Mouse (Mus musculus) kidney, postnatal 0 days (tissue): ENCODE results near the gene Serinc3. TPM values are rescaled to one million over a fixed set of nuclear protein-coding genes. Genes with fewer than 3 reads are reported as not detected.
A peak's percentile ranks its signal among the peaks of the same experiment; 100 is the strongest.
"Not testable (repeated sequence)": the region's sequence is repeated elsewhere in the genome, so short reads cannot be mapped to it uniquely, and the experiment has no call there.

ENCODE experiments used
- ATAC-seq: fragments of 200-750 bp; cut with Nextera tagmentation; replicated peaks from 2 replicates; pipeline ENCODE4 v1.8.0; 2017; ENCODE audit warnings: low read depth, moderate number of reproducible peaks, moderate TSS enrichment, moderate library complexity; ENCODE audit not compliant: low FRiP score
- DNase-seq: peaks from one replicate; pipeline ENCODE4 v3.0.0-alpha.2; 2016; ENCODE audit warnings: low spot score
- H3K27ac ChIP-seq: fragments of 300-500 bp; sonication (generic); 2 replicates; pipeline ENCODE4 v1.5.1; 2014; ENCODE audit warnings: mild to moderate bottlenecking
- H3K27me3 ChIP-seq: fragments of 300-500 bp; sonication (generic); 2 replicates; pipeline ENCODE4 v1.6.1; 2014; ENCODE audit warnings: low read length, mixed read lengths; ENCODE audit not compliant: insufficient read depth
- H3K36me3 ChIP-seq: fragments of 300-500 bp; sonication (generic); 2 replicates; pipeline ENCODE4 v1.6.1; 2014; ENCODE audit warnings: low read length, mixed read lengths; ENCODE audit not compliant: insufficient read depth
- H3K4me1 ChIP-seq: fragments of 300-500 bp; sonication (generic); replicated peaks from 2 replicates; pipeline ENCODE4 v1.6.1; 2014; ENCODE audit warnings: antibody characterized with exemption, low read length, mixed read lengths; ENCODE audit not compliant: insufficient read depth
- H3K4me2 ChIP-seq: fragments of 300-500 bp; sonication (generic); 2 replicates; pipeline ENCODE4 v1.6.1; 2014; ENCODE audit warnings: mild to moderate bottlenecking, low read length, moderate library complexity, mixed read lengths
- H3K4me3 ChIP-seq: fragments of 300-500 bp; sonication (generic); replicated peaks from 2 replicates; pipeline ENCODE4 v1.5.1; 2014; ENCODE audit warnings: low read depth, low read length
- H3K9ac ChIP-seq: fragments of 300-500 bp; sonication (generic); 2 replicates; pipeline ENCODE4 v1.6.1; 2014; ENCODE audit warnings: low read depth, low read length
- H3K9me3 ChIP-seq: fragments of 300-500 bp; sonication (generic); replicated peaks from 2 replicates; pipeline ENCODE4 v1.6.1; 2016; ENCODE audit warnings: low read length, inconsistent platforms, mixed read lengths
- CTCF ChIP-seq: IDR thresholded peaks from 2 replicates; pipeline ENCODE4 v1.5.1; 2016; ENCODE audit warnings: antibody characterized with exemption, low read depth, mild to moderate bottlenecking, moderate library complexity
- WGBS: fragments of 180-500 bp; shearing (Covaris S2); extraction: QIAGEN DNeasy Blood & Tissue Kit; methylation state at CpG from one replicate; pipeline ENCODE4 v1.1.7; 2014; 5-methylcytosine and 5-hydroxymethylcytosine counted together
- polyA plus RNA-seq: library from polyadenylated mRNA; unstranded; fragments of >200 nt; fragmentation: Nextera tagmentation; extraction: Ambion mirVana; gene quantifications from 2 replicates; pipeline ENCODE4 v1.2.1, GENCODE M21; 2015

Serinc3 gene
- polyA plus RNA-seq, 1 experiment from 2014 or later: 72.5 TPM

DNA sequence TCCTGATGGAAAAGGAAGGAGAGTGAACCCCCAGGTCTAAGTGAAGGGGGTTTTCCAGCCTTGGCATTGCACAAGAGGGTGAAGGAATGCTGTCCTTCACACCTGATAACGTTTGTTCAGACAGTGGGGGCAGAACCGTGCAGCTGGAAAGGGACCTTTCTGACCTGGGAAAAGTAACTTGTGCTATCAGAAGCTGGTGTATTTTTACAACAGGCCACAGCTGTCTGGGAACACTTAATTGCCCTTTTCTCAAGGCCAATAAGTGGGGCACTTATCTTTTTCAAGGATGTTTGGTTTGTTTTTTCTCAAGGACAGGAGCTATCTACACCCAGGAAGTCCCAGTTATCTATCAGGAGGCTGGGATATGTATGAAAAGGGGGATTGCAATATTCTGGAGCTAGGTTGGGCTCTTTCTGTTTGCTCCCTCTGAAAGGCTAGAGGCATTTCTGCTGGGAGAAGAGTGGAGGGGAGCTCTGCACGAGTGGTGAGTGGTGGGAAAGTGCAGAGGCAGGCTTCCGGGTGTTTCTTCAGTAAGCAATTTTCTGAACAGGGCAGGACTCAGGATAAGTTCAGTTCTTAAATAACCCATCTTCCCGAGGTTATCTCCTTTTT, 7.2 kb downstream of the Serinc3 start:
- H3K4me1 ChIP-seq: peaks cover 10% of the 10 kb centered on the region
- 38% methylated on average over 5 of the region's 5 CpGs for WGBS
- no peak overlapping the region for H3K9ac ChIP-seq
- H3K27ac ChIP-seq: 0 out of 2 replicates have a peak overlapping the region, but pooled peaks have one; percentile 19
- no peaks in the 10 kb centered on the region for H3K9me3 ChIP-seq
- ATAC-seq (no peak), DNase-seq (no peak)
- H3K4me2 ChIP-seq: no peak overlapping the region
- no peaks in the 10 kb centered on the region for H3K27me3 ChIP-seq
- H3K36me3 ChIP-seq: peaks cover 12% of the 10 kb centered on the region; the same call in 1 of the 2 replicates
- TF ChIP-seq CTCF: no peak
- H3K4me3 ChIP-seq: no peak overlapping the region

- peaks cover 21% of the 10 kb centered on the region for H3K36me3 ChIP-seq
These were observed 8.9 kb downstream of the Serinc3 start for GRCm38 (mm10) chr2:163636057-163636456.

GRCm38 (mm10) chr2:163634211-163634610, 10.7 kb downstream of the Serinc3 start:
- H3K9me3 ChIP-seq: no peaks in the 10 kb centered on the region
- H3K36me3 ChIP-seq: peaks cover 37% of the 10 kb centered on the region
- 93% methylated on average over 2 of the region's 2 CpGs for WGBS

More at GRCm38 (mm10) chr2:163636057-163636456, 8.9 kb downstream of the Serinc3 start:
- no peak for TF ChIP-seq CTCF
- peaks cover 10% of the 10 kb centered on the region for H3K4me1 ChIP-seq
- DNase-seq (no peak), ATAC-seq (no peak)
- H3K27ac ChIP-seq: no peak overlapping the region
- no peaks in the 10 kb centered on the region for H3K9me3 ChIP-seq
- no peak overlapping the region for H3K9ac ChIP-seq
- no peaks in the 10 kb centered on the region for H3K27me3 ChIP-seq
- WGBS: 88% methylated on average over 2 of the region's 2 CpGs
- H3K4me2 ChIP-seq: no peak overlapping the region
- H3K4me3 ChIP-seq: no peak overlapping the region

GRCm38 (mm10) chr2:163631715-163632114, 13.2 kb downstream of the Serinc3 start:
- DNase-seq (no peak), ATAC-seq (no peak)
- Histone ChIP-seq H3K27ac (no peak overlapping the region), H3K4me3 (no peak overlapping the region), H3K9ac (no peak overlapping the region), H3K4me2 (no peak overlapping the region), H3K36me3 (peaks cover 54% of the 10 kb centered on the region), H3K27me3 (no peaks in the 10 kb centered on the region), H3K9me3 (no peaks in the 10 kb centered on the region), H3K4me1 (no peaks in the 10 kb centered on the region)
- TF ChIP-seq CTCF: peak; percentile 31; the same call in 1 of the 2 replicates
- 94% methylated on average over 2 of the region's 2 CpGs for WGBS

More at GRCm38 (mm10) chr2:163634211-163634610, 10.7 kb downstream of the Serinc3 start:
- no peak for DNase-seq
- Histone ChIP-seq H3K9ac (no peak overlapping the region), H3K4me3 (no peak overlapping the region), H3K4me1 (peaks cover 10% of the 10 kb centered on the region; the same call in 1 of the 2 replicates), H3K27ac (no peak overlapping the region), H3K27me3 (no peaks in the 10 kb centered on the region), H3K4me2 (no peak overlapping the region)
- no peak for TF ChIP-seq CTCF
- ATAC-seq: no peak

DNA sequence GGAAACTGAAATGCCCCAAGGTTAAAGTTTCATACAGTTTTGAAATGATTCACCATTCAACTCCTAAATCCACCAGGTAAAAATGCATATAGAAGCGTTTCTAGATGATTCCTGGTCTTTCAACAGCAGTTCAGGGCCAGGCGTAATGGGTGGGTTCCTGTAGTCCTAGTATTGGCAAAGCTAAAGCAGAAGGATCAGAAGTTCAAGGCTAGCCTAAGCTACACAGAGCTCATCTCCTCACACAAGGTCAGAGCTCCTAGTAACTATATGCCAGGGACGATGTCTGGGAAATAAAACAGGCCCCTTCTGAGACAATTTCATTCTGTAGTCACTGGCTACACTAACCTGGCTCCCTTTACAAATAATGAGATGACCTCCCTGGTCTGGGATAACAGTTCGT, 13.7 kb downstream of the Serinc3 start:
- DNase-seq: no peak
- Histone ChIP-seq H3K4me3 (no peak overlapping the region), H3K27me3 (no peaks in the 10 kb centered on the region), H3K4me2 (no peak overlapping the region), H3K9ac (no peak overlapping the region), H3K9me3 (no peaks in the 10 kb centered on the region), H3K4me1 (no peaks in the 10 kb centered on the region), H3K27ac (no peak overlapping the region), H3K36me3 (peaks cover 59% of the 10 kb centered on the region)
- WGBS: 90% methylated on average over 4 of the region's 4 CpGs
- no peak for ATAC-seq
- TF ChIP-seq CTCF: no peak

- not testable (repeated sequence) for DNase-seq, H3K9me3 ChIP-seq
- 91% methylated on average over 3 of the region's 3 CpGs for WGBS
These were observed 23.5 kb downstream of the Serinc3 start for GRCm38 (mm10) chr2:163621401-163621800.

More at GRCm38 (mm10) chr2:163621401-163621800, 23.5 kb downstream of the Serinc3 start:
- not testable (repeated sequence) for H3K4me3 ChIP-seq, H3K4me2 ChIP-seq, H3K27ac ChIP-seq, H3K4me1 ChIP-seq, H3K27me3 ChIP-seq, H3K9ac ChIP-seq, ATAC-seq
- peaks cover 42% of the 10 kb centered on the region for H3K36me3 ChIP-seq
